Mouse (Mus musculus) ES-E14 (cell line): Measurements from ENCODE around the gene 4933424G06Rik. TPM values are rescaled to one million over a fixed set of nuclear protein-coding genes. Genes with fewer than 3 reads are reported as not detected.
A peak's percentile ranks its signal among the peaks of the same experiment; 100 is the strongest.

Source experiments
- DNase-seq: peaks from one replicate; pipeline ENCODE4 v3.0.0-alpha.2; 2013; ENCODE audit warnings: low read depth, low spot score
- H3K27ac ChIP-seq: 2 replicates; pipeline ENCODE4 v1.5.1; 2012; ENCODE audit warnings: low read depth, mild to moderate bottlenecking, low read length, moderate library complexity, mixed read lengths; ENCODE audit not compliant: poor library complexity, insufficient read depth, severe bottlenecking
- H3K36me3 ChIP-seq: 2 replicates; pipeline ENCODE4 v1.6.1; 2012; ENCODE audit warnings: mild to moderate bottlenecking, low read length, moderate library complexity, mixed read lengths; ENCODE audit not compliant: control insufficient read depth, poor library complexity, insufficient read depth, severe bottlenecking
- H3K4me1 ChIP-seq, 2 experiments: fragments of 150-350 bp in 1 of 2; sonication (generic) in 1 of 2; 2 replicates each; pipeline ENCODE4 v1.6.1; 2012; ENCODE audit warnings: low read length in 2 of 2, mild to moderate bottlenecking in 1 of 2, mixed read lengths in 1 of 2; ENCODE audit not compliant: control insufficient read depth in 2 of 2, insufficient read depth in 2 of 2, poor library complexity in 1 of 2
- H3K4me3 ChIP-seq, 2 experiments: fragments of 150-350 bp in 1 of 2; sonication (generic) in 1 of 2; 2 replicates each; pipeline ENCODE4 v1.5.1; 2012; ENCODE audit warnings: low read length in 2 of 2, low read depth in 1 of 2, mild to moderate bottlenecking in 1 of 2, mixed read lengths in 1 of 2; ENCODE audit not compliant: insufficient read depth in 1 of 2, poor library complexity in 1 of 2, severe bottlenecking in 1 of 2
- H3K9ac ChIP-seq: 2 replicates; pipeline ENCODE4 v1.6.1; 2012; ENCODE audit warnings: low read depth, mild to moderate bottlenecking, low read length, mixed read lengths; ENCODE audit not compliant: poor library complexity, insufficient read depth, severe bottlenecking
- H3K9me3 ChIP-seq: fragments of 150-350 bp; sonication (generic); 2 replicates; pipeline ENCODE4 v1.6.1; 2012; ENCODE audit warnings: low read depth, mild to moderate bottlenecking, low read length; ENCODE audit not compliant: control insufficient read depth, insufficient read depth
- CHD2 ChIP-seq: IDR thresholded peaks from 2 replicates; pipeline ENCODE4 v1.6.1; 2014; ENCODE audit warnings: mild to moderate bottlenecking, low read depth, low read length, inconsistent platforms
- HCFC1 ChIP-seq: IDR thresholded peaks from 2 replicates; pipeline ENCODE4 v1.6.1; 2012; ENCODE audit warnings: low read length, inconsistent platforms, borderline replicate concordance; ENCODE audit not compliant: insufficient read depth
- MAFK ChIP-seq: IDR thresholded peaks from 2 replicates; pipeline ENCODE4 v1.6.1; 2014; ENCODE audit warnings: mild to moderate bottlenecking, low read depth, low read length, inconsistent platforms; ENCODE audit not compliant: insufficient read depth
- ZC3H11A ChIP-seq: IDR thresholded peaks from 2 replicates; pipeline ENCODE4 v1.6.1; 2012; ENCODE audit warnings: low read depth, mild to moderate bottlenecking, inconsistent platforms, low read length, borderline replicate concordance
- ZNF384 ChIP-seq: IDR thresholded peaks from 2 replicates; pipeline ENCODE4 v1.6.1; 2012; ENCODE audit warnings: low read depth, low read length, inconsistent platforms
- in situ Hi-C, 2 experiments: fragments of 600-800 bp; cut with MboI; formaldehyde crosslinking; loops; one replicate each; pipeline ENCODE4 v1.15.1; 2025; ENCODE audit warnings: low sequenced_read_pairs in 2 of 2, inconsistent platforms in 1 of 2; ENCODE audit not compliant: unreplicated experiment in 2 of 2
- total RNA-seq: library from RNA; depleted of rRNA; stranded (reverse); fragments of 300-350 nt; gene quantifications from 2 replicates; pipeline ENCODE4 v1.2.3, GENCODE M21; 2012

4933424G06Rik gene
- total RNA-seq, 1 experiment, result not detected

DNA sequence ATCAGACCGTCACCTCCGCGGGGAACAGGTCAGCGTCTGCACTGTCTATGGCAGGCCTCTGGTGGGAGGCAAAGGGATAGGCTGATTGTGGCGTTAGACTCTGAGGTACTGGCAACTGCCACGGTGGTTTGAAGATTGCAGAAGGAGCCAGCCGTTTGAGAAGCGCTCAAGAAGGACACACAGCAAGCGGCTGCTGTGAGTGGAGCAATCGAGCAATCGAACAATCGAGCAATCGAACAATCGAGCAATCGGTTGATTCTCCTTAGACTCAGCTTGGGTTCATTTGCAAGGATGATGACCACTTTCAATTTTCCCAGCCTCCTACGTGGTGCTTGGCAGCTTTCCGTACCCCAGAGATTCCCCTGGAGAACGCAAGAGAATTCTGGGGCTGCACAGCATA lies 49.1 kb downstream of the 4933424G06Rik start:
- DNase-seq, result no peak
- in situ Hi-C loops, result no loop called here
- peak overlapping the region in 1 of 2 experiments; percentile 60; a peak in 2 of 4 replicates for H3K4me3 ChIP-seq
- H3K9ac ChIP-seq, result no peak overlapping the region
- H3K27ac ChIP-seq, result no peak overlapping the region
- no peaks in the 10 kb centered on the region for H3K36me3 ChIP-seq
- H3K4me1 ChIP-seq, result peaks cover 1 to 4% of the 10 kb centered on the region in 2 experiments; a peak in 2 of 4 replicates
- no peaks in the 10 kb centered on the region for H3K9me3 ChIP-seq
- no peak for TF ChIP-seq ZNF384
- no peak for TF ChIP-seq CHD2
- no peak for TF ChIP-seq ZC3H11A
- TF ChIP-seq HCFC1, result no peak
- no peak for TF ChIP-seq MAFK

DNA sequence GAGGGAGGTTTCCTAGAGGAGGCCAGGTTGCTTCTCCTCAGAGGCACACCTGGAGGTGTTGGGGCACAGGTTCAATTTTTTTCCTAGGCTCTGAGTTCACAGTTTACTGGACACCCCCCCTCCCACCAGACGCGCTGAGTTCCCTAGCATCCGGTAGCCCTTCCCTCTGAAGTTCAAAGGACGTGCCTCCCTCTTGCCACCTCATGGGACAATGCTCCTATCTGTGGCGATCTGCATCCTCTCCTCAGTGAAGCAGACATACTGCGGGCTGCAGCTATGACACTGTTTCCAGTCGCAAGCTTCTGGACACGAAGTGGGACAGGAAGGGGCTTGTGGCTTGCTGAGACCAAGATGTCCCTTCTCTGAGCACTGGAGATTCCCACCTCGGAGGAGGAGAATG lies 50.5 kb downstream of the 4933424G06Rik start:
- TF ChIP-seq HCFC1, result no peak
- TF ChIP-seq CHD2, result no peak
- TF ChIP-seq ZNF384, result no peak
- TF ChIP-seq ZC3H11A, result no peak
- TF ChIP-seq MAFK, result no peak
- H3K9me3 ChIP-seq, result no peaks in the 10 kb centered on the region
- H3K9ac ChIP-seq, result no peak overlapping the region
- H3K4me1 ChIP-seq, result peaks cover 1 to 4% of the 10 kb centered on the region in 2 experiments; a peak in 2 of 4 replicates
- no peak overlapping the region for H3K4me3 ChIP-seq
- in situ Hi-C loops, result no loop called here
- DNase-seq, result no peak
- H3K36me3 ChIP-seq, result no peaks in the 10 kb centered on the region
- no peak overlapping the region for H3K27ac ChIP-seq

DNA sequence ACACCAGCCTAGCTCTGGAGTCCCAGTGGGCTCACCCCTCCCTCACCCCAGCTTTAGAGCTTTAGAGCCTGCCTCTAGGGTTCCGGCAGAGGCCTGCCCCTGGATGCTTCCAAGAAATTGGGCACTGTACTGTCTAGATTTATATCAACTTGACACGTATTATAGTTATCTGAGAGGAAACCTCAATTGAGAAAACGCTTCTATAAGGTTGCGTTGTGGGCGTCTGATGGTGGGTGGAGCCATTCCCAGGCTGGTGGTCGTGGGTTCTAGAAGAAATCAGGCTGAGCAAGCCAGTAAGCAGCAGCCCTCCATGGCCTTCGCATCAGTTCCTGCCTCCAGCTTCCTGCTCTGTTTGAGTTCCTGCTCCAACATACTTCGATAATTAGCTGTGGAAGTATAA lies 51.1 kb downstream of the 4933424G06Rik start:
- H3K36me3 ChIP-seq, result no peaks in the 10 kb centered on the region
- no peak for DNase-seq
- peaks cover 1 to 4% of the 10 kb centered on the region in 2 experiments; a peak in 2 of 4 replicates for H3K4me1 ChIP-seq
- H3K9me3 ChIP-seq, result no peaks in the 10 kb centered on the region
- in situ Hi-C loops, result no loop called here
- no peak overlapping the region for H3K4me3 ChIP-seq
- no peak for TF ChIP-seq MAFK
- TF ChIP-seq HCFC1, result no peak
- TF ChIP-seq ZNF384, result no peak
- no peak for TF ChIP-seq ZC3H11A
- TF ChIP-seq CHD2, result no peak
- H3K9ac ChIP-seq, result no peak overlapping the region
- no peak overlapping the region for H3K27ac ChIP-seq

DNA sequence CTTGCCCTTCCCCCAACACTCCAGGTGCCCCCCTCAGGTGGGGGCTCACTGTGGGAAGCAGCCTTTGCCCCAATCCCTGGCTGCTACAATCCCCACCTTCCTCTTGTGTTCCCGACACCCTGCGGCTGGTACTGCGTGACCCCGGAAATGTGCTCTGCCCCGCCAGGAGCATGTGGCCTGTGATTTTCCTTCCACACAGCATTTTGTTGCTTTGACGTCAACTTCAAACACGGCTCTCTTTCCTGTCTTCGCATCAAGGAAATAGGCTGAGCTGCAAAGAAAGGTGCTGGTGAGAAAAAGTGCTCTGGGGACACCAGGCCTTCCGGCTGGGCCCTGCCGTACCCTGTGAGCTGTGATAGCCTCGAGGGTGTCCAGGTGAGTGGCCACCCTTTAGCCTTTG lies 51.6 kb downstream of the 4933424G06Rik start, which contains the start of gene Zap70:
Zap70 (plus strand) TSS at position 231 of the 400 bp plus-strand sequence.
- no peak within 1 kb of the TSS for H3K27ac ChIP-seq
- TF ChIP-seq MAFK (no peak), ZC3H11A (no peak), CHD2 (no peak), ZNF384 (no peak)

More for the DNA sequence above, 51.6 kb downstream of the 4933424G06Rik start, which contains the start of gene Zap70:
- H3K9me3 ChIP-seq, result no peaks in the 10 kb centered on the region
- H3K36me3 ChIP-seq, result no peaks in the 10 kb centered on the region
- no peak within 1 kb of the TSS for H3K9ac ChIP-seq
- peaks cover 1 to 4% of the 10 kb centered on the region in 2 experiments; a peak in 2 of 4 replicates for H3K4me1 ChIP-seq
- H3K4me3 ChIP-seq, result no peak within 1 kb of the TSS
- in situ Hi-C loops, result no loop called here
- no peak for DNase-seq
